Mouse (Mus musculus) embryo, embryonic 10.5 days (tissue): ENCODE data around the gene Hpca.

Experiments used
- DNase-seq: peaks from one replicate; pipeline ENCODE4 v3.0.0-alpha.2; 2015; ENCODE audit warnings: low spot score

The Hpca gene

GRCm38 (mm10) chr4:129136189-129136578, 14.3 kb upstream of the Hpca start:
- no peak for DNase-seq

GRCm38 (mm10) chr4:129135637-129136036, 13.8 kb upstream of the Hpca start:
- DNase-seq: no peak

- peak; percentile 96 for DNase-seq
Measured at GRCm38 (mm10) chr4:129134799-129135585, 13.2 kb upstream of the Hpca start.

- DNase-seq: peak; percentile 74
Measured at GRCm38 (mm10) chr4:129130755-129131303, 9.0 kb upstream of the Hpca start.

- peak; percentile 86 for DNase-seq
Measured at GRCm38 (mm10) chr4:129130149-129130548, 8.3 kb upstream of the Hpca start.

GRCm38 (mm10) chr4:129129387-129129786, 7.6 kb upstream of the Hpca start:
- DNase-seq: no peak

- DNase-seq: no peak
Measured at GRCm38 (mm10) chr4:129128582-129129338, 6.9 kb upstream of the Hpca start.

- DNase-seq: no peak
Measured at GRCm38 (mm10) chr4:129125736-129126451, 4.1 kb upstream of the Hpca start.

- no peak for DNase-seq
Measured at GRCm38 (mm10) chr4:129124652-129125146, 2.9 kb upstream of the Hpca start.

GRCm38 (mm10) chr4:129122719-129123118, 883 bp upstream of the Hpca start:
- DNase-seq: no peak

GRCm38 (mm10) chr4:129122107-129122506, 271 bp upstream of the Hpca start:
- DNase-seq: no peak

GRCm38 (mm10) chr4:129120520-129121445, 1.1 kb downstream of the Hpca start:
- DNase-seq: peak; percentile 81

- DNase-seq: no peak
Measured at GRCm38 (mm10) chr4:129119708-129120107, 2.1 kb downstream of the Hpca start.

GRCm38 (mm10) chr4:129117720-129118510, 3.9 kb downstream of the Hpca start:
- no peak for DNase-seq

- DNase-seq: no peak
Measured at GRCm38 (mm10) chr4:129116703-129117102, 5.1 kb downstream of the Hpca start.

- DNase-seq: peak; percentile 89
Measured at GRCm38 (mm10) chr4:129113083-129113988, 8.5 kb downstream of the Hpca start.

- DNase-seq: no peak
Measured at GRCm38 (mm10) chr4:129112231-129112630, 9.6 kb downstream of the Hpca start.

- DNase-seq: no peak
Measured at GRCm38 (mm10) chr4:129111350-129111749, 10.5 kb downstream of the Hpca start.

GRCm38 (mm10) chr4:129110804-129111203, 11.0 kb downstream of the Hpca start:
- no peak for DNase-seq
